ENCODE assay signal across 20 mouse cellular contexts in genomic region chr13:60213896-60214295, GRCm38 (mm10). TPM values are rescaled to one million over a fixed set of nuclear protein-coding genes. Genes with fewer than 3 reads are reported as not detected.
"Had no signal": no experiment of that assay in that cellular context is flagged by ENCODE, and none has a peak within 500 bp of the region (broad histone marks: within the 10 kb centered on the region; RNA-seq: fewer than 3 reads in every experiment).

No protein-coding gene starts in this region.

- H3K4me3 ChIP-seq: layer of hippocampus, adult 2 months; liver, embryonic 12.5 days; liver, embryonic 15.5 days; lung, embryonic 15.5 days; megakaryocyte, embryonic 14.5 days; midbrain, embryonic 10.5 days; midbrain, embryonic 15.5 days; neural tube, embryonic 13.5 days had no signal

- ATAC-seq: intestine, postnatal 0 days; liver, embryonic 12.5 days; midbrain, embryonic 15.5 days had no signal

- H3K36me3 ChIP-seq: liver, embryonic 12.5 days; liver, embryonic 15.5 days; lung, embryonic 15.5 days; midbrain, embryonic 10.5 days; midbrain, embryonic 15.5 days; neural tube, embryonic 13.5 days had no signal

- DNase-seq: kidney, adult 2 months; kidney, postnatal 25 days; layer of hippocampus, adult 9-11 months; liver; lung, adult 18-20 months; lung, postnatal 10 days; lung, postnatal 36 days; thymus, adult 18-20 months; thymus, postnatal 36 days had no signal

- H3K9ac ChIP-seq: liver, embryonic 12.5 days; liver, embryonic 15.5 days; lung, embryonic 15.5 days; midbrain, embryonic 15.5 days; neural tube, embryonic 13.5 days had no signal

- H3K9me3 ChIP-seq: liver, embryonic 12.5 days; liver, embryonic 15.5 days; lung, embryonic 15.5 days; midbrain, embryonic 10.5 days; midbrain, embryonic 15.5 days; neural tube, embryonic 13.5 days had no signal

- H3K4me1 ChIP-seq: liver, embryonic 12.5 days; liver, embryonic 15.5 days; lung, embryonic 15.5 days; megakaryocyte, embryonic 14.5 days; midbrain, embryonic 15.5 days; neural tube, embryonic 13.5 days had no signal

- H3K4me2 ChIP-seq: liver, embryonic 12.5 days; liver, embryonic 15.5 days; lung, embryonic 15.5 days; midbrain, embryonic 15.5 days; neural tube, embryonic 13.5 days had no signal

- H3K27ac ChIP-seq: kidney, postnatal 0 days; layer of hippocampus, adult 2 months; liver, embryonic 12.5 days; liver, embryonic 15.5 days; lung, embryonic 15.5 days; midbrain, embryonic 10.5 days; midbrain, embryonic 15.5 days; neural tube, embryonic 13.5 days had no signal

- H3K27me3 ChIP-seq: liver, embryonic 12.5 days; liver, embryonic 15.5 days; lung, embryonic 15.5 days; megakaryocyte, embryonic 14.5 days; midbrain, embryonic 15.5 days; neural tube, embryonic 13.5 days had no signal

RNA-seq across cellular contexts. Expression of gene Gas1, which starts 36.7 kb away (rescaled TPM):
- total RNA-seq: neutrophil, adult 5-6 weeks had no signal
